Mouse (Mus musculus): ENCODE measurements at regions not wholly inside any gene's neighbourhood (a gene's known extent, or its start where the extent isn't known, plus 50 kb on each side); places are given as distances from the start of the nearest gene placed in this dataset.

GRCm38 (mm10) chr8:126666327-126667085 lies 72.7 kb upstream of the Irf2bp2 start:
- no peak for TF ChIP-seq CTCF (IDR thresholded peaks at IDR 0.05; ENCODE audit: low read depth, low read length)
- no peak for TF ChIP-seq POLR2A (IDR thresholded peaks at IDR 0.05; ENCODE audit: insufficient read depth, low read length)
- no peak for TF ChIP-seq EP300 (IDR thresholded peaks at IDR 0.05; ENCODE audit: insufficient read depth, low read depth, low read length)
